Comparison of ENCODE assay signal across 1 mouse cellular context in the genomic region with DNA sequence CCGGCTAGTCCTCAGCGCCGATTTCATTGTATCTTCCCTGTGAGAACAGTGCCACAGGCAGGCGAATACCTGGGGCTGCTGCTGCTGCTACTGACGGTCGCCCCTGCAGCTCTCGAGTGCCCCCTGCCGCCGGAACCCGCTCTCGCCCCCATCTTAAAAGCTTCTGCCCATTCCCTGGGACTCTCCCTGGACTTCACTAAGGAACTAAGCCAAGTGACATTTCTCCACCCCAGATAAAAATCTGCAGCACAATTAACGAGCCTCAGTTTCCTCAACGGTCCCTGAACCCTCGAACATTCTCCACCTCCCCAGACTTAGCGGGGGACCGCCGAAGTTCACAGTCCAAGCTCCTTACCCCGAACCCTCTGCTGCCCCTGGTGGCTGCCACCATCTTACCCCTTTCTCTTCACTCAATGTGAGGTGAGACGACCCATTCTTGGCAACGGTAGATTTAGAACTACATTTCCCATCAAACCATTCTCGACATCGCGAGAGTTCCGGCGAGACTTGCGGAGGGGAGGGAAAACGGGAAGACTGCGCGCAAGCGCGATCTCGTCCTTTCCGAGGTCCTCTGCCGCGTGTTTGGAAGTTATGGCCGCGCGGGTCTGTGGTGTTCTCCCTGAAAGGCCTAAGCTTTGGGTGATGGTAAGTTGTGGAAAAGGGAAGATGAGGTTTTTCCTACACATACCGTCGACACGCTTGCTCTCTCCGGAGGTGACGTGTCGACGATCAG.
TF ChIP-seq lines count a peak whose summit lies in the region.

No protein-coding gene starts in this region.

TF ChIP-seq in CH12.LX, 34 proteins besides CTCF, POLR2A, EP300 and RAD21:
- TF ChIP-seq SIN3A (IDR thresholded peaks at IDR 0.05; ENCODE audit: low read length) (no peak), MAX (IDR thresholded peaks at IDR 0.05; ENCODE audit: low read length) (no peak), CHD1 (IDR thresholded peaks at IDR 0.05; ENCODE audit: low read depth, low read length) (no peak), IRF4 (IDR thresholded peaks at IDR 0.05; ENCODE audit: low read depth, low read length) (peak; percentile 54; the same call in 1 of the 2 replicates), MYC (IDR thresholded peaks at IDR 0.05; ENCODE audit: low read depth, low read length) (peak; percentile 100), ELF1 (IDR thresholded peaks at IDR 0.05; ENCODE audit: low read depth, low read length) (peak; percentile 63; the same call in 1 of the 2 replicates), SMC3 (IDR thresholded peaks at IDR 0.05; ENCODE audit: low read depth, low read length) (peak; percentile 78), NRF1 (IDR thresholded peaks at IDR 0.05; ENCODE audit: low read depth, low read length) (peak; percentile 86), CHD2 (IDR thresholded peaks at IDR 0.05; ENCODE audit: low read length) (peak; percentile 100), KAT2A (IDR thresholded peaks at IDR 0.05; ENCODE audit: insufficient replicate concordance, low read length) (peak; percentile 83; the same call in 1 of the 2 replicates), USF1 (IDR thresholded peaks at IDR 0.05; ENCODE audit: low read depth, low read length) (no peak), UBTF (IDR thresholded peaks at IDR 0.05; ENCODE audit: low read depth, low read length) (no peak), HCFC1 (IDR thresholded peaks at IDR 0.05; ENCODE audit: low read depth, low read length) (peak; percentile 94), TCF12 (IDR thresholded peaks at IDR 0.05; ENCODE audit: low read depth, low read length) (peak; percentile 86; the same call in 1 of the 2 replicates), TBP (conservative IDR thresholded peaks at IDR 0.05; ENCODE audit: low read depth, low read length) (peak; percentile 94)
